Mouse (Mus musculus) left cerebral cortex, adult 18-20 months (tissue): Measurements from ENCODE around the gene Tap1. TPM values are rescaled to one million over a fixed set of nuclear protein-coding genes. Genes with fewer than 3 reads are reported as not detected.
"Not testable (repeated sequence)": the region's sequence is repeated elsewhere in the genome, so short reads cannot be mapped to it uniquely, and the experiment has no call there.

Experiments
- DNase-seq, 2 experiments: peaks; one replicate each; pipeline ENCODE4 v3.0.0; 2021 to 2022; ENCODE audit warnings: low spot score in 2 of 2, mixed read lengths in 1 of 2
- total RNA-seq, 2 experiments: library from RNA; stranded (reverse); gene quantifications; 2 replicates each; pipeline ENCODE4 v1.2.3; 2021

Gene Tap1
- total RNA-seq, 2 experiments from 2014 or later = 3.1 to 3.2 TPM

DNA sequence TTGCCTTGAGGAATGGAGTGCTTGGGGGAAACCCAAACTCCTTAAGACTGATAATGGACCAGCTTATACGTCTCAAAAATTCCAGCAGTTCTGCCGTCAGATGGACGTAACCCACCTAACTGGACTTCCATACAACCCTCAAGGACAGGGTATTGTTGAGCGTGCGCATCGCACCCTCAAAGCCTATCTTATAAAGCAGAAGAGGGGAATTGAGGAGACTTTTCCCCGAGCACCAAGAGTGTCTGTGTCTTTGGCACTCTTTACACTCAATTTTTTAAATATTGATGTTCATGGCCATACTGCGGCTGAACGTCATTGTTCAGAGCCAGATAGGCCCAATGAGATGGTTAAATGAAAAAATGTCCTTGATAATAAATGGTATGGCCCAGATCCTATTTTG, 43.6 kb downstream of the Tap1 start:
- DNase-seq = not testable (repeated sequence)

DNA sequence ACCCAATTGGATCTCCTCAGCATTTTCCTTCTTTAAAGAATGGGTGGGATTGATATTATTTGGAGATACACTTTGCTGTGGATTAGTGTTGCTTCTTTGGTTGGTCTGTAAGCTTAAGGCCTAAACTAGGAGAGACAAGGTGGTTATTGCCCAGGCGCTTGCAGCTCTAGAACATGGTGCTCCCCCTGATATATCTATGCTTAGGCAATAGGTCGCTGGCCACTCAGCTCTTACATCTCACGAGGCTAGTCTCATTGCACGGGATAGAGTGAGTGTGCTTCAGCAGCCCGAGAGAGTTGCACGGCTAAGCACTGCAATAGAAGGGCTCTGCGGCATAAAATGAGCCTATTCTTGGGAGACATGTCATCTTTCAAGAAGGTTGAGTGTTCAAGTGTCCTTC, 44.7 kb downstream of the Tap1 start:
- not testable (repeated sequence) for DNase-seq

DNA sequence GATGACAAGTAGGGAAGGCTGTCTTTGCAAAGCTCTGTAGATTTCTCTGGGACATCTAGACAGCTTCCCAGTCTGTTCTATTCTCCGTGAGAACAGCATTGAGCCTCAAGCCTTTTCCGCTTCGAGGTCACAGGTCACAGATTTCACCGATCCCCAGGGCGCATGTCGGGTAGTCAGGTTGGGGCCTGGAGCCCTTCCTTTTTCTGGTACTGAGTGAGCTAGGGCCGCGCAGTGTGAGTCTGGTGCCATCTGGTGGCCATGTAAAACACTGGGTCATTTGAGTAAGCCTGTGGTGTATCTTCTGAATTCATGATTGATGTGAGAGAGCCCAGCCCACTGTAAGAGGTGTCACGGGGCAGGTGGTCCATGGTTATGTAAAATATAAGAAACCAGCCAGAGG, 47.6 kb downstream of the Tap1 start:
- peak; percentile 71 for DNase-seq

DNA sequence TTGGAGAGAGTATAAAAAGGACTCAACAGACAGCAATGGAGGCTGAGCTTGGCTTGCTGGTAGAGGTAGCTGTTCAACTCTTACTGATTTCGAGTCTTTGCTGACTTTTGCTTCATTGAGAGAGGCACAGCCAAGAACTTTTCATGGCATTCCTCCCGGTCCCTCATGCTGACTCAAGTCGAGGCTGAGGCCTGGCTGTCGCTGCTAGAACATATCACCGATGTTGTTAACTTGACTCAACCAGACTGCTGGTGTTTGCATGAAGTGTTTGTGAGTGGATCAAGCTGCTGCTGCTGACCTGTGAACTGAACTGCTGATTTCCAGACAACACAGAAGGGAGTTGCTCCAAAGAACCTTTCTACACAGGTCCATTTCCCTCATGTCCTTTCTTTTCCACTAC, 49.3 kb downstream of the Tap1 start:
- DNase-seq = no peak

DNA sequence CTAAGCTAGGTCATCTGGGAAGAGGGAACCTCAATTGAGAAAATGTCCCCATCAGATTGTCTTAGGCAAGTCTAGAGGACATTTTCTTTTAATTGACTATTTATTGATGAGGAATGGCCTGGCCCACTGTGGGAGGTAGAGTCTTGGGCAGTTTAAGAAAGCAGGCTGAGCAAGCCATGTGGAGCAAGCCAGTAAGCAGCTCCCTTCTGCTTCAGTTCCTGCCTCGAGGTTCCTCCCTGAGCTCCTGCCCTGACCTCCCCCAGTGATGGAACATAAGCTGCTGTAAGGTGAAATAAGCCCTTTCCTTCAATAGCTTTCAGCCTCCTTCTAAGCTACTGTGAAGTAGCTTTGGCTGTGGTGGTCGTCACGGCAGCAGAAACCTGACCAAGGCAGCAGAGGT, 50.4 kb downstream of the Tap1 start:
- no peak for DNase-seq

DNA sequence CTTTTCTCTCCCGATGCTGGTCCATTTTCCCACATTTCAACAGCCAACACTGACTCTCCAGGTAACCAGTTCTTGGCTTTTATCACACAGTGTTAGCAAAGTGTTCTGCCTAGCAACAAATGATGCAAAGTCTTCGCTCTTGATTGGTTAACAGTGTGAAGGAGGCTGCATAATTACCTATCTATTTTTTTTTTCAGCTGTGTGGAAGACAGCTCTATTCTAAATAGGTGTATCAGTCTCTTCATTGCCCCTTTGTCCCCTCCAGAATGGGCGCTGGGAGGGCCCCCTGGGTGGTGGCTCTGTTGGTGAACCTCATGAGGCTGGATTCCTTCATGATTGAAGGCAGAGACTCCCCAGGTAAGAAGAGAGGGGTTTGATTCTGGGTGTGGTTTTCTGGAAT, 51.4 kb downstream of the Tap1 start, which contains the start of gene H2-Ob:
H2-Ob (plus strand) TSS at position 198 of the 400 bp plus-strand sequence.
- peak; percentile 20 to 34 for DNase-seq

DNA sequence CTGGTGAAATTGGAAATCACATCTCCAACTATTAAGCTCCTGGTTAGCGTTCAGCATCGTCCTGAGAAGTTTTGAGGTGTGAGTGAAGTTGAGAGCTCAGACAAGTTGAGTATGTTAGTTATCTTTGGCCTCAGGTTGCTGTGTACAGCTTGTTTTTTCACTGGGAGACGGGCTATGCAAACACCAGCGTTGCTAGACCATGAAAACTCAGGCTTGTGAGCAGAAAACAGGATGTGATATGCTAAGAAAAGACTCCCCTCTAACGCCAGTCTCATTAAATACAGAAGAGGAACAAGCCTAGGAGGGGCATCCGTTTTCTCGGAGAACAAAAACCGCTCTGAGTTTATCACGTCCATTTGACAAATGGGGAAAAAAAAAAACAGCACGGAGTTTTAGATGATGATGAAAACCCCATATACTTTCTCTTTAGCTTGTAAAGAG, 52.3 kb downstream of the Tap1 start:
- DNase-seq = no peak

DNA sequence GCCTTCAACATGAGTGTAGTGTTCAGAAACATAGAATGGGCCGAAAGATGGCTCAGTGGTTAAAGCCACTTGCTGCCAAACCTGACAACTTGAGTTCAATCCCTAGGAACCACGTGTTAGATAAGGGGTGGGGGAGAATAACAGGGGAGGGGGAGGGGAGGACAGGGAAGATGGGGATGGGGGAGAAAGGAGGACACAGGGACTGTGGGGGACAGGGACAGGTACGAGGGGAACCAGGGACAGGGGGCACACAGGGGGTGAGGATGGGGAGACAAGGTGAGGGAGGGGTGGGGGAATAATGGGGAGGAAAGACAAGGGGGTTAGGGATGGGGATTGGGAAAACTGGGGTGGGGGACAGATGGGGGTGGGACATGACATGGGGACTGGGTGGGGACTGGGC, 53.0 kb downstream of the Tap1 start:
- no peak for DNase-seq

DNA sequence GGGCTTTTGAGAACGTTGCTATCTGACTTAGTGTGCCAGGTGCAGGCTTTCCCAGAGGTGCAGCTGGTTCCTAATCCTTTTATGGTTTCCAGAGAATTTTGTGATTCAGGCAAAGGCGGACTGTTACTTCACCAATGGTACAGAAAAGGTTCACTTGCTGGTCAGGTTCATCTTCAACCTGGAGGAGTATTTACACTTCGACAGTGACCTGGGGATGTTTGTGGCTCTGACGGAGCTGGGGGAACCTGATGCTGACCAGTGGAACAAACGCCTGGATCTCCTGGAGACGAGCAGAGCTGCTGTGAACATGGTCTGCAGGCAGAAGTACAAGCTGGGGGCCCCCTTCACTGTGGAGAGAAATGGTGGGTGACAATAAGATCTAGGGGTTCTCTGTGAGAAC, 53.6 kb downstream of the Tap1 start:
- no peak for DNase-seq

DNA sequence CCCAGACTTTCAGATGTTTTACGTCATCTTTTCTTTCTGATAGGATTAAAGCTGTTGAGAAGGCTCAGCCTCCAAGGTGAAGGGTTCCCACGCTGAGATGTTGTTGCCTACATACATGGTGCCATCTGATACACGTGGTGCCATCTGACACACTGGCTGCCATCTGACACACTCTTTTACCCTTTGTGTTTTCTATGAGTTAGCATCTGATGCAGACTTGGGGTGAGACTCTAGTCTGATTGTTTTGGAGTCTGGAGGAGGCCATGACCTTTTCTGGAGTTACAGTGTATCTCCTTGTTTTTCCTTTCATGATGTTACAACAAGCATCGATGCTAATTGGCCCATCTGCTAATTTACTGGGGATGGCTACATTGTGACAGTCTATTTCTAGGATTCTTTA, 57.3 kb downstream of the Tap1 start:
- DNase-seq = no peak

Other genes with a start within 250 kb of the Tap1 start
- 10 to 100 TPM; 92.3 to 94.0 TPM for gene Pfdn6, start 247.2 kb upstream of the Tap1 start, total RNA-seq
- gene Wdr46, start 246.9 kb upstream of the Tap1 start, total RNA-seq = 10 to 100 TPM; 12.5 to 13.8 TPM
- gene B3galt4, start 236.1 kb upstream of the Tap1 start, total RNA-seq = 1 to 10 TPM; 5.9 to 6.5 TPM
- 10 to 100 TPM; 71.1 to 71.2 TPM for gene Vps52, start 231.7 kb upstream of the Tap1 start, total RNA-seq
- 100 to 1,000 TPM; 332 to 337 TPM for gene Rps18, start 231.6 kb upstream of the Tap1 start, total RNA-seq
- 10 to 100 TPM; 30.9 to 33.6 TPM for gene H2-K1, start 187.2 kb upstream of the Tap1 start, total RNA-seq
- gene Ring1, start 162.9 kb upstream of the Tap1 start, total RNA-seq = 10 to 100 TPM; 31.6 to 34.6 TPM
- gene H2-Ke6, start 159.5 kb upstream of the Tap1 start, total RNA-seq = 10 to 100 TPM; 39.3 to 43.2 TPM
- gene Slc39a7, start 155.9 kb upstream of the Tap1 start, total RNA-seq = 100 to 1,000 TPM in 1 of 2 experiments, 10 to 100 TPM in 1; 96.1 to 101 TPM
- 10 to 100 TPM; 80.6 to 84.1 TPM for gene Rxrb, start 155.7 kb upstream of the Tap1 start, total RNA-seq
- gene Col11a2, start 148.1 kb upstream of the Tap1 start, total RNA-seq = 10 to 100 TPM; 14.5 to 14.6 TPM
- gene H2-Oa, start 95.2 kb upstream of the Tap1 start, total RNA-seq = not detected
- 10 to 100 TPM; 22.3 to 26.5 TPM for gene H2-DMa, start 68.0 kb upstream of the Tap1 start, total RNA-seq
- gene Brd2, start 64.9 kb upstream of the Tap1 start, total RNA-seq = 100 to 1,000 TPM; 177 to 179 TPM
- 1 to 10 TPM; 1.2 to 1.8 TPM for gene H2-DMb2, start 44.2 kb upstream of the Tap1 start, total RNA-seq
- gene H2-DMb1, start 34.5 kb upstream of the Tap1 start, total RNA-seq = 1 to 10 TPM; 2.2 to 2.7 TPM
- 1 to 10 TPM; 2.6 to 2.8 TPM for gene Psmb9, start 211 bp downstream of the Tap1 start, total RNA-seq
- 1 to 10 TPM; 4.6 to 5.5 TPM for gene Psmb8, start 10.2 kb downstream of the Tap1 start, total RNA-seq
- 10 to 100 TPM; 10.7 to 11.7 TPM for gene Tap2, start 16.0 kb downstream of the Tap1 start, total RNA-seq
- under 1 TPM; 0.40 to 0.44 TPM for gene H2-Ob, start 51.4 kb downstream of the Tap1 start, total RNA-seq
- 1 to 10 TPM; 3.2 to 5.2 TPM for gene H2-Ab1, start 70.1 kb downstream of the Tap1 start, total RNA-seq
- 1 to 10 TPM; 4.5 to 5.9 TPM for gene H2-Aa, start 100.3 kb downstream of the Tap1 start, total RNA-seq
- 1 to 10 TPM; 4.0 to 6.0 TPM for gene H2-Eb1, start 118.3 kb downstream of the Tap1 start, total RNA-seq
- gene H2-Eb2, start 138.1 kb downstream of the Tap1 start, total RNA-seq = not detected
- under 1 TPM; 0.63 to 0.68 TPM for gene Btnl2, start 167.3 kb downstream of the Tap1 start, total RNA-seq
- not detected for gene Btnl1, start 189.6 kb downstream of the Tap1 start, total RNA-seq
- 1 to 10 TPM; 2.1 to 4.4 TPM for gene BC051142, start 211.3 kb downstream of the Tap1 start, total RNA-seq